Mouse (Mus musculus): ENCODE results near the gene Arl15.

DNA sequence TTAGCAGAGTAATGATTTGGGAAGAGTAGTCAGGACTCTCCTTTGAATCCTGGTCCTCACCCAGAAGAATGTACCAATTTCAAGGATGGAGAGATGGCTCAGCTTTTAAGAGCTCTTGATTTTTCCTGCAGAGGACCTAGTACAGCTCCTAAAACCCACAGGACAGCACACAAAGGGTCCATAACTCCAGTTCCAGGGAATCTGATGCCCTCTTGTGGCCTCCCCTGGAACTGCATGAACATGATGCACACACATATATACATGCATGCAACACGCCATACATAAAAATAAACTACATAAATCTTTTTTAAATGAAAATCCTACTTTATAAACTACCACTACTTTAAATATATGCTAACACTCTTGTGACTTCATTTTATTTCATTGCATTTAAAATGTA is 70.6 kb downstream of the Arl15 start:
- TF ChIP-seq CTCF (IDR thresholded peaks at IDR 0.05) (peak; percentile 92), POLR2A (IDR thresholded peaks at IDR 0.05; ENCODE audit: insufficient read depth, low read depth, low read length) (no peak), EP300 (IDR thresholded peaks at IDR 0.05; ENCODE audit: insufficient read depth, low read depth, low read length) (0 out of 2 replicates have a peak, but pooled peaks have one; percentile 28)

All from heart, adult 2 months (tissue).